Mouse (Mus musculus): Measurements from ENCODE around the gene Papolb.

Papolb gene

GRCm38 (mm10) chr5:142518973-142519372 lies 10.9 kb downstream of the Papolb start:
- no peak for DNase-seq (ENCODE audit: low read depth)

- DNase-seq (ENCODE audit: low read depth), result no peak
These were observed 17.8 kb downstream of the Papolb start for GRCm38 (mm10) chr5:142512112-142512511.

GRCm38 (mm10) chr5:142510061-142510414 lies 19.8 kb downstream of the Papolb start:
- DNase-seq (ENCODE audit: low read depth), result no peak

DNA sequence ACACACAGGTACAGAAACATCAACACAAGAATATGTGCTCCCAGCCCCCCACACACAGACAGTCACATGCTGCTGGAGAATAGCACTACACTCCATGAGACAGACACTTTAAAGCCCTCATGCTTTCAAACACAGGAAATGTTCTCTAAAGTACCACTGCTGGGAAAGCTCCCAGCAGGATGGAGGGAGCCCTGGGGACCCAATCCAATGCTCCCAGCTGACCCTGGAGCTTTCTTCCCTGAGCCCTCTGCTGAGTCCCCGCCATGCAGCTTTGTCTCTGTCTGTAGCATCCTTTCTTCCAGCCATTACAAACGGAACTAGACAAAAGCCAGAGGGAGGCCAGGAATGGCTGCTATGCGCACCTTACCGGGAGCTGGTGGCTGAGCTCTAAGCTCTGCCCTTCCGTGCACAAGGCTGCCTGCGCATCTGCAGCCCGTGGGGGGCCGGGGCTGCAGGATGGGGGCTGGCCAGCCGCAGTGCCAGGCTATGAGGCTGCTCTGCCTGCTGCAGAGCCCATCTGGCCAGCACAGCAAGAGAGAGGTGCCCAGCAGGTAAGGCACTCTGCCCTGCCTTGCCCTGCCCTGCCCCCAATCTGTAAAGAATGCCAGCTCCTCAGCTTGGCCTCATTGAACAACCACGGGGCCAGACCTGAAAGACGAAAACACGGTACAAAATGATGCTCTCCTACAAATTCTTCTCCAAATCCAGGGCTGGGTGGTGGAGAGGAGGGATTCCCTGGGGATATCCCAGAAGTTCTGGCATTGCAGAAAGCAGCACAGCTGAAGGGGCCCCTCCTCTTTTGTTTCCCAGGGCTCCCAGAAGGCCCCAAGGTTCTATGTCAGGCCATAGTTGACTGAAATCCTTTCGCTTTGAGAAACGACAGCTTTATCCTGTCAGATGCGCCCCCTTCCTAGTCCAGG lies 20.5 kb downstream of the Papolb start:
- no peak for DNase-seq (ENCODE audit: low read depth)

- DNase-seq (ENCODE audit: low read depth), result no peak
These were observed 24.0 kb downstream of the Papolb start for GRCm38 (mm10) chr5:142505695-142506423.

DNA sequence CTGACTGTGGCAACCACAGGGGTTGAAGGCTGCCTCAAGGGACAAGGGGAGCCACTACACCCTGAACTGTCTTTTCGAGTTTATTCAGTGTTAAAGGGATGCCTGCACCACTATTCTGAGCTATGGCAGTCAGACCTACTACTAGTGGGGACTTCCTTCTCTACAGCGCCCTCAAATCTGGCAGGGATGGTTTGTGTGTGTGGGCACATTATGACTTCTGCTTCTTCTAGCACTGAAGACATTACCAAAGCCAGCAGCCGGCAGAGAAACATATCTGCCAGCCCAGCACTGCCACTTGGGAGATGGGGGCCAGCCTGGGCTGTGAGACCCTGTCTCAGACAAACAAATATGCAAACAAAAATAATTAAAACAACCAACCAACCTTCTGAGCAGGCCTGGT lies 25.7 kb downstream of the Papolb start:
- DNase-seq (ENCODE audit: low read depth), result no peak

DNA sequence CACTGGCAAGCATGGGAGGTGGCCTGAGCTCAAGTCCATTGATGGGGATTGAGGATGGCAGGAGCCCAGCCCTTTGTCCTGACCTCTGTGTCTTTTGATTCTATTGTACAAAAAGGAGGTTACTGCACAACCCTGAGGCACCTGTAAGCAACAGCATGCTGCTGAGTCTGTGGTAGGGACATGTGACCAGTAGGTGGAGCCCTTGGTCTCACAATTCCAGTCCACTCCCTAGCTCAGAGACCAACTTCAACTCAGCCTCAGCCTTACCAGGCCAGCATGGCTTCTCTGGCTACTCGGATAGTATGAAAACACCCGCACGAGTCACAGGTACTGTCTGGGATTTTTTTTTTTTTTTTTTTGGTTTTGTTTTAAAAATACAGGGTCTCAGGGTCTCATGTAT lies 27.5 kb downstream of the Papolb start:
- peak; percentile 64 for DNase-seq (ENCODE audit: low read depth)

DNA sequence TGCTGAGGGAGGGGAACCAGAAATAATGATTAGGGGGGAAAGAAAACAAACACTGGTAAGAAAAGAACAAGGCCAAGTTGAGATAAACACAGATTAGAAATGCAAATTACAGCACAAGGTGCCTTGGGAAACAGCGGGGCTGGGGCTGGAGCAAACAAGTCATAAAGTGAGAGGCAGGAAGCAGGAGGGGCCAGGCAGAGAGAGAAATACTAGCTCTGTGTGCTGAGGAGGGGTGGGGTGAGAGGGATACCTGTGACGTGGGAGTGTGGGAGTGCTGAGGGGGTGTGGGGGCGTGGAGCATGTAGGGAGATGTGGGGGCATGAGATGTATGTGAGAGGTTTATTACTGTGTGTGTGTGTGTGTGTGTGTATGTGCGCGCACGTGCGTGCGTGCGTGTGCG lies 29.0 kb downstream of the Papolb start:
- no peak for DNase-seq (ENCODE audit: low read depth)

DNA sequence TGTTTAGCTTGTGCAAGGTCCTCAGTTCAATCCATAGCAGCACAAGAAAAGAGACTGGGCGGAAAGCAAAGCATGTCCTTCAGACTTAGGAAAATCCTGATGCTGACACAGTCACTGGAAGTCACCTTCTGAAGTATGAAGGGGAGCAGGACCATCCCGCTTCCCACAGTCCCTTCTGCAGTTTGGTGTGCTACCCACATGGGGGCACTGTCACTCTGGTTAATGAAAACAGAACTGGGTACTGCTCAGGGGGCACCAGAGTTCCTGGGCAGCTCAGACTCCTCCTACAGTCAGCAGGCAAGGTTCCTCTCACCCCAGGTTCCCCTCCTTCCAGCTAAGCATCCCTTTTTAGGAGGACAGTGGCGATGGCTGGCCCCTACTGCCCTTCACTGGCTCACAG lies 30.9 kb downstream of the Papolb start:
- no peak for DNase-seq (ENCODE audit: low read depth)

DNA sequence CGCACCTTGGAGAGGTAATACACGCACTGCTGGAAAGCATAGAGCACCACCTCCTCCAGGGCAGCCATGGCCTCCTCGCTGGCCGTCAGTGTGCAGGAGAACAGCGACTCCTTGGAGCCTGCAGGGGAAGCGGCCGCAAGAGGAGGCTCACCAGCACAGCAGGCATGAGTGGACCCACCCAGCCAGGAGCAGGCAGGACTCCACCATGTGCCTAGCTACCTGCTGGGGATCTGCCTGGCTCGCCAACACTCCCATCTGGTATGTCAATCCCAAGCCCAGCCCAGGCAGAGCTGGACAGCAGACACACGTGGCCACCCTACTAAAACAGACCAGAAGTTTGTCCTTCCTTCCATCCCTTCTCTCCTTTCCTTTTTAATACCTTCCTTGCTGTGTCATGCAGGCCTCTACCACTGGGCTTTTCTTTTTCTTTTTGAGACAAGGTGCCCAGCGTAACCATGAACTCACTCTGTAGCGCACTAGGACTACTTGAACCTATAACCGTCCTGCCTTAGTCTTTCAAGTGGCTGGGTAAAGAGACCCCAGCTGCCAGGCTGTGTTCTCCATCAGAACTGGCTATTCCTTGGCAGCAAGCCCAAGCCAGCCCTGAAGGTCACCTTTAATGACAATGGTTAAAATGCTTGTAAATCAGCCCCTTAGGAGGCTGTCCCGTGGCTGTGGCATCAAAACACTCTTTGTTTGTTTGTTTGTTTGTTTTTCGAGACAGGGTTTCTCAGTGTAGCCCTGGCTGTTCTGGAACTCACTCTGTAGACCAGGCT lies 34.4 kb downstream of the Papolb start:
- DNase-seq (ENCODE audit: low read depth), result no peak

DNA sequence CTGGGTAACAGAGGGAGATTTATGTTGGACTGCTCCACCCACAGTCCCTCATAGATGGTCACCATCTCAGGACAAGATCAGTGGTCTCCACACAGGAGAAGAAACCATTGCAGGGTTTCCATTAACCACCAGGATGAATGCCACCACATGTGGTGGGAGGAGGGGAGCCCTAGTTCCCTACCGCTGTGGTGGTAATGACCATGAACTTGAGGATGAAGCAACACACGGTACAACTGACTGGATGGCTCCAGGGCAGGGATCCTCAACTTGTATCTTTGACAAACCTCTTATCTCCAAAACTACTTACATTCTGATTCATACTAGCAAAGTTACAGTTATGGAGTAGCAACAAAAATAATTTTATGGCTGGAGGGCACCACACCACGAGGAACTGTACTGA lies 36.6 kb downstream of the Papolb start:
- DNase-seq (ENCODE audit: low read depth), result no peak

- DNase-seq (ENCODE audit: low read depth), result no peak
These were observed 39.7 kb downstream of the Papolb start for GRCm38 (mm10) chr5:142489955-142490707.

GRCm38 (mm10) chr5:142486654-142487053 lies 43.2 kb downstream of the Papolb start:
- no peak for DNase-seq (ENCODE audit: low read depth)

- DNase-seq (ENCODE audit: low read depth), result no peak
These were observed 46.3 kb downstream of the Papolb start for GRCm38 (mm10) chr5:142483581-142483980.

DNA sequence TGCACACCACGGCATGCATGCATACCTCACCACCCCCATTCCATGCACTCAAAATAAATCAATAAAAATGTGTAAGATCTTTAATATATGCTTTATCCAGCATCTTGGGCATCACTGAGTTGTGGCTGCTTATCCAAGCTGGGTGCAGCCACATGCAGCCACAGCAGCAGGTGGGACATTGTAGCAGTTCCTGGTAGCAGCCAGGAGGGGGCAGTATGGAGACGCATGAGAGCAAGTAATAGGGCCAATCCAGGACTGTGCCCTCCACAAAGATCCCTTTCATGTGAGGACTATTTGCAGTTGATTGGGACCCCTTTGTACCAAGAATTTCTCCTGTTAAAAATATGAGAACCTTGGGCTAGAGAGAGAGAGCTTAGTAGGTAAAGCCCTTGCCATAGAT lies 47.4 kb downstream of the Papolb start:
- DNase-seq (ENCODE audit: low read depth), result peak; percentile 71

- peak; percentile 80 for DNase-seq (ENCODE audit: low read depth)
These were observed 50.9 kb downstream of the Papolb start for GRCm38 (mm10) chr5:142478829-142479435.

GRCm38 (mm10) chr5:142477866-142478615 lies 51.8 kb downstream of the Papolb start:
- no peak for DNase-seq (ENCODE audit: low read depth)

- no peak for DNase-seq (ENCODE audit: low read depth)
These were observed 52.5 kb downstream of the Papolb start for GRCm38 (mm10) chr5:142477346-142477745.

Measured in naive thymus-derived CD4-positive, alpha-beta T cell, adult 2 months (primary cell).